Mouse (Mus musculus) lung, embryonic 16.5 days (tissue): ENCODE data around the gene Creld1. TPM values are rescaled to one million over a fixed set of nuclear protein-coding genes. Genes with fewer than 3 reads are reported as not detected.

ENCODE experiments used
- ATAC-seq: fragments of 200-750 bp; cut with Nextera tagmentation; 2 replicates; pipeline ENCODE4 v1.8.0; 2017; ENCODE audit warnings: low read depth, mild to moderate bottlenecking, moderate library complexity
- H3K27ac ChIP-seq: fragments of 300-500 bp; sonication (generic); 2 replicates; pipeline ENCODE4 v1.5.1; 2014; ENCODE audit warnings: mild to moderate bottlenecking, control low read depth, low read length
- H3K27me3 ChIP-seq: fragments of 300-500 bp; sonication (generic); 2 replicates; pipeline ENCODE4 v1.6.1; 2014; ENCODE audit warnings: low read depth, low read length, mixed read lengths; ENCODE audit not compliant: control insufficient read depth, insufficient read depth
- H3K36me3 ChIP-seq: fragments of 300-500 bp; sonication (generic); 2 replicates; pipeline ENCODE4 v1.6.1; 2014; ENCODE audit warnings: low read length; ENCODE audit not compliant: control insufficient read depth, insufficient read depth
- H3K4me1 ChIP-seq: fragments of 300-500 bp; sonication (generic); replicated peaks from 2 replicates; pipeline ENCODE4 v1.6.1; 2014; ENCODE audit warnings: low read length, mixed read lengths; ENCODE audit not compliant: control insufficient read depth, insufficient read depth
- H3K4me2 ChIP-seq: fragments of 300-500 bp; sonication (generic); 2 replicates; pipeline ENCODE4 v1.6.1; 2014; ENCODE audit warnings: low read depth, low read length, control low read depth
- H3K4me3 ChIP-seq: fragments of 300-500 bp; sonication (generic); 2 replicates; pipeline ENCODE4 v1.5.1; 2014; ENCODE audit warnings: mild to moderate bottlenecking, low read length, control low read depth
- H3K9ac ChIP-seq: fragments of 300-500 bp; sonication (generic); 2 replicates; pipeline ENCODE4 v1.6.1; 2014; ENCODE audit warnings: low read length, control low read depth
- H3K9me3 ChIP-seq: fragments of 300-500 bp; sonication (generic); 2 replicates; pipeline ENCODE4 v1.6.1; 2016; ENCODE audit warnings: low read length; ENCODE audit not compliant: control insufficient read depth
- WGBS: fragments of 180-500 bp; shearing (Covaris S2); extraction: QIAGEN DNeasy Blood & Tissue Kit; methylation state at CpG from one replicate; pipeline ENCODE4 v1.1.7; 2014; 5-methylcytosine and 5-hydroxymethylcytosine counted together
- polyA plus RNA-seq: library from polyadenylated mRNA; unstranded; fragments of >200 nt; fragmentation: Nextera tagmentation; extraction: Ambion mirVana; gene quantifications from 2 replicates; pipeline ENCODE4 v1.2.1, GENCODE M21; 2015

Creld1 gene
- polyA plus RNA-seq, 1 experiment from 2014 or later, result 32.5 TPM

- no peak overlapping the region for H3K9ac ChIP-seq
- H3K9me3 ChIP-seq, result no peaks in the 10 kb centered on the region
- WGBS, result 61% methylated on average over 5 of the region's 5 CpGs
- H3K4me2 ChIP-seq, result no peak overlapping the region
- H3K4me3 ChIP-seq, result no peak overlapping the region
- H3K27me3 ChIP-seq, result no peaks in the 10 kb centered on the region; the same call in 1 of the 2 replicates
- no peak overlapping the region for H3K27ac ChIP-seq
- ATAC-seq, result peak; percentile 8; the same call in 1 of the 2 replicates
- H3K36me3 ChIP-seq, result no peaks in the 10 kb centered on the region
- H3K4me1 ChIP-seq, result peaks cover 10% of the 10 kb centered on the region
Observed at GRCm38 (mm10) chr6:113465602-113466001, 17.5 kb upstream of the Creld1 start.

GRCm38 (mm10) chr6:113468512-113468911 lies 14.6 kb upstream of the Creld1 start:
- no peaks in the 10 kb centered on the region for H3K36me3 ChIP-seq
- no peak overlapping the region for H3K27ac ChIP-seq
- H3K9me3 ChIP-seq, result no peaks in the 10 kb centered on the region
- ATAC-seq, result no peak
- H3K4me1 ChIP-seq, result peaks cover 21% of the 10 kb centered on the region
- H3K9ac ChIP-seq, result no peak overlapping the region
- no peak overlapping the region for H3K4me2 ChIP-seq
- no peak overlapping the region for H3K4me3 ChIP-seq
- WGBS, result 62% methylated on average over 3 of the region's 3 CpGs
- no peaks in the 10 kb centered on the region; the same call in 1 of the 2 replicates for H3K27me3 ChIP-seq

DNA sequence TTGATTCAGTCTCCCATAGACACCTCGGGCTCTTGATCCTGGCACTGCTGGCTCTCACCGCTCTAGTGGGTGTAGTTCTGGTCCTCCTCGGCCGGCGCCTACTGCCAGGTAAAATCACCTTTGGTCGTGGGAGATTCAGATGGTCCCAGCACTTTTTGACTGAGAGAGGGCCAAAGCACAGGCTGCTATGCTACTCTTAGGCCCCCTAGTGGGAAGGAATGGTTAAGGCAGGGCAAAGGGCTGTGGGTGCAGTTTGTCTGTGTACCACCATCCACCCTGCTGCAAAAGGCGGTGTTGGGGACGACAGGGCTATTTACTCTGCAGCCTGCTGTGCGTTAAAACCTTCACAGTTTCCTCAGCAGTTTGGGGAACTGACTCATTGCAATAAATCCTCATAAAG lies 14.1 kb upstream of the Creld1 start:
- H3K4me1 ChIP-seq, result peaks cover 21% of the 10 kb centered on the region
- H3K9ac ChIP-seq, result peak overlapping the region; percentile 40
- 8% methylated on average over 9 of the region's 9 CpGs for WGBS
- no peaks in the 10 kb centered on the region; the same call in 1 of the 2 replicates for H3K27me3 ChIP-seq
- H3K9me3 ChIP-seq, result no peaks in the 10 kb centered on the region
- H3K4me2 ChIP-seq, result peak overlapping the region; percentile 64
- peak overlapping the region; percentile 40 for H3K4me3 ChIP-seq
- H3K27ac ChIP-seq, result no peak overlapping the region
- H3K36me3 ChIP-seq, result no peaks in the 10 kb centered on the region
- ATAC-seq, result peak; percentile 51

- peak overlapping the region; percentile 40 for H3K4me3 ChIP-seq
- H3K27ac ChIP-seq, result no peak overlapping the region
- WGBS, result 1% methylated on average over 31 of the region's 31 CpGs
- H3K27me3 ChIP-seq, result no peaks in the 10 kb centered on the region; the same call in 1 of the 2 replicates
- peak; percentile 70 for ATAC-seq
- H3K36me3 ChIP-seq, result no peaks in the 10 kb centered on the region
- peak overlapping the region; percentile 64 for H3K4me2 ChIP-seq
- H3K9ac ChIP-seq, result peak overlapping the region; percentile 40
- no peaks in the 10 kb centered on the region for H3K9me3 ChIP-seq
- peaks cover 21% of the 10 kb centered on the region for H3K4me1 ChIP-seq
Observed at GRCm38 (mm10) chr6:113469432-113469831, 13.7 kb upstream of the Creld1 start.

- ATAC-seq, result peak; percentile 77
- Histone ChIP-seq H3K9ac (peak within 1 kb of the TSS; percentile 76), H3K4me1 (peaks cover 21% of the 10 kb centered on the region), H3K9me3 (no peaks in the 10 kb centered on the region), H3K4me3 (peak within 1 kb of the TSS; percentile 51), H3K36me3 (no peaks in the 10 kb centered on the region), H3K27ac (peak within 1 kb of the TSS; percentile 83), H3K4me2 (peak within 1 kb of the TSS; percentile 73), H3K27me3 (no peaks in the 10 kb centered on the region; the same call in 1 of the 2 replicates)
- 20% methylated on average over 12 of the region's 12 CpGs for WGBS
Observed at GRCm38 (mm10) chr6:113471297-113471936, 11.7 kb upstream of the Creld1 start, which contains the start of gene Il17rc. Gene Il17rc, plus strand, starts transcription at chr6:113471427.

DNA sequence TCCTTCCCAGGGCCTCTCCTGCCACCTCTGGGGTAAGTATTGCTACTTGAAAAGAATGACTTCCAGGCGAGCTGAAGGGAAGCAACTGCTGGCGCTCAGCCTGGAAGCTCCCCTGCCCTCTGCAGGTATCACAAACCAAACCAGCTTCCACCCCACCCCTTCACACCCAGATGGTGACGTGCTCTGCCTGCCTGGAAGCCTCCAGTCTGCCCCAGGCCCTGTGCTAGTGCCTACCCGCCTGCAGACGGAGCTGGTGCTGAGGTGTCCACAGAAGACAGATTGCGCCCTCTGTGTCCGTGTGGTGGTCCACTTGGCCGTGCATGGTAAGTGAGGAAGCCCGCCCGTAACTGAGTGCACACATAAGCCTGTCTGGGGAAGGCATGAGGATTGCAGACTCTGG lies 11.0 kb upstream of the Creld1 start:
- ATAC-seq, result peak; percentile 39
- no peaks in the 10 kb centered on the region for H3K9me3 ChIP-seq
- H3K27me3 ChIP-seq, result no peaks in the 10 kb centered on the region; the same call in 1 of the 2 replicates
- no peaks in the 10 kb centered on the region for H3K36me3 ChIP-seq
- peaks cover 21% of the 10 kb centered on the region for H3K4me1 ChIP-seq
- WGBS, result 55% methylated on average over 10 of the region's 10 CpGs
- peak overlapping the region; percentile 83 for H3K27ac ChIP-seq
- H3K9ac ChIP-seq, result peak overlapping the region; percentile 76
- H3K4me3 ChIP-seq, result peak overlapping the region; percentile 51
- H3K4me2 ChIP-seq, result peak overlapping the region; percentile 73

DNA sequence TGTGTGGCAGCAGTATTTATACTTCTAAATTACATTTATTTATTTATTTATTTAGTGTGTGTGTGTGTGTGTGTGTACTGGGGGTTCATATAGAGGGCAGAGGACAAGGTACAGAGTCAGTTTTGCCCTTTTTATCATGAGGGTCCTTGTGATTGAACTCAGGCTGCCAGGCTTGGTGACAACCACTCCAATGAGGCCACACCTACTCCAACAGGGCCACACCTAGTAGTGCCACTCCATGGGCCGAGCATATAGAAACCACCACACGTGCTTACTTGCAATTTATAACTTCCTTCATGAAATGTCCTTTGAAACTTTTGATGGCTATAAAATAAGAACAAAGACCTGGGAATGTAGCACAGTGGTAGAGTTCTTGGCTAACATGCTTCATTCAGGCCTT lies 9.9 kb upstream of the Creld1 start:
- Histone ChIP-seq H3K4me3 (no peak overlapping the region), H3K36me3 (no peaks in the 10 kb centered on the region), H3K4me2 (no peak overlapping the region), H3K4me1 (peaks cover 21% of the 10 kb centered on the region), H3K27ac (no peak overlapping the region), H3K9me3 (no peaks in the 10 kb centered on the region), H3K9ac (no peak overlapping the region), H3K27me3 (no peaks in the 10 kb centered on the region; the same call in 1 of the 2 replicates)
- 58% methylated on average over 2 of the region's 2 CpGs for WGBS
- ATAC-seq, result no peak

GRCm38 (mm10) chr6:113473715-113474114 lies 9.4 kb upstream of the Creld1 start:
- H3K27ac ChIP-seq, result no peak overlapping the region
- WGBS, result 84% methylated on average over 6 of the region's 6 CpGs

GRCm38 (mm10) chr6:113477353-113477752 lies 5.7 kb upstream of the Creld1 start:
- no peak for ATAC-seq
- Histone ChIP-seq H3K36me3 (no peaks in the 10 kb centered on the region), H3K27me3 (peaks cover 2% of the 10 kb centered on the region; the same call in 1 of the 2 replicates), H3K4me1 (peaks cover 2% of the 10 kb centered on the region; the same call in 1 of the 2 replicates), H3K9me3 (no peaks in the 10 kb centered on the region), H3K4me3 (no peak overlapping the region), H3K27ac (no peak overlapping the region), H3K4me2 (no peak overlapping the region), H3K9ac (no peak overlapping the region)
- WGBS, result 27% methylated on average over 7 of the region's 7 CpGs

More at GRCm38 (mm10) chr6:113473715-113474114, 9.4 kb upstream of the Creld1 start:
- H3K27me3 ChIP-seq, result no peaks in the 10 kb centered on the region; the same call in 1 of the 2 replicates
- H3K36me3 ChIP-seq, result no peaks in the 10 kb centered on the region
- H3K4me3 ChIP-seq, result no peak overlapping the region
- no peak for ATAC-seq
- peaks cover 21% of the 10 kb centered on the region for H3K4me1 ChIP-seq
- no peak overlapping the region for H3K9ac ChIP-seq
- H3K9me3 ChIP-seq, result no peaks in the 10 kb centered on the region
- H3K4me2 ChIP-seq, result no peak overlapping the region
